Mouse (Mus musculus) ES-E14 (cell line): Measurements from ENCODE around the gene Marcksl1.

Source experiments
- MAFK ChIP-seq: IDR thresholded peaks from 2 replicates; pipeline ENCODE4 v1.6.1; 2014; ENCODE audit warnings: mild to moderate bottlenecking, low read depth, low read length, inconsistent platforms; ENCODE audit not compliant: insufficient read depth
- ZNF384 ChIP-seq: IDR thresholded peaks from 2 replicates; pipeline ENCODE4 v1.6.1; 2012; ENCODE audit warnings: low read depth, low read length, inconsistent platforms

- no peak for TF ChIP-seq MAFK
- TF ChIP-seq ZNF384: no peak
Observed at GRCm38 (mm10) chr4:129502901-129503444, 10.4 kb upstream of the Marcksl1 start.
